In the genomic region with DNA sequence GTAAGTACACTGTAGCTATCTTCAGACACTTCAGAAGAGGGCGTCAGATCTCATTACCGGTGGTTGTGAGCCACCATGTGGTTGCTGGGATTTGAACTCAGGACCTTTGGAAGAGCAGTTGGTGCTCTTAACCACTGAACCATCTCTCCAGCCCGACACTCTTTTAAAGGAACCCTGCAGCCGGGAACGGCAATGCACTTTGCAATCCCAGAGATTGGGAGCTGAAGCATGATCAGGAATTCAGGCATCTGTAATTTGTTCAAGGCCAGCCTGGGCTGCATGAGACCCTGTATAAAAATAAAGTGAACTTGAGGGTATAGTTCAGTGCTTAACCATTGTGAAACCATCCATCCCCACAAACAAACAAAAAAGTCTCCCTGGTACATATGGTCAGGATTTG, we compare ENCODE assay signal across 14 mouse cellular contexts. TPM values are rescaled to one million over a fixed set of nuclear protein-coding genes. Genes with fewer than 3 reads are reported as not detected.
"Had no signal": no experiment of that assay in that cellular context is flagged by ENCODE, and none has a peak within 500 bp of the region (broad histone marks: within the 10 kb centered on the region; RNA-seq: fewer than 3 reads in every experiment).

No protein-coding gene starts in this region.

RNA-seq across cellular contexts. Expression of gene Cks1brt, which starts 31.5 kb away (rescaled TPM):
- polyA plus RNA-seq: liver, embryonic 16.5 days; lung, embryonic 14.5 days; lung, embryonic 16.5 days; midbrain, embryonic 10.5 days; midbrain, embryonic 12.5 days; midbrain, postnatal 0 days; neural tube, embryonic 12.5 days; neural tube, embryonic 14.5 days; spleen, adult 2 months; stomach, embryonic 15.5 days; stomach, postnatal 0 days; testis, adult 2 months; thymus, adult 2 months; urinary bladder, adult 2 months had no signal
